Mouse (Mus musculus) hindbrain, embryonic 15.5 days (tissue): Measurements from ENCODE around the gene Fars2. TPM values are rescaled to one million over a fixed set of nuclear protein-coding genes. Genes with fewer than 3 reads are reported as not detected.

Experiments used
- ATAC-seq: fragments of 200-750 bp; cut with Nextera tagmentation; 2 replicates; pipeline ENCODE4 v1.8.0; 2017; ENCODE audit warnings: low read depth, moderate number of reproducible peaks, moderate TSS enrichment; ENCODE audit not compliant: low FRiP score
- H3K27ac ChIP-seq: fragments of 300-500 bp; sonication (generic); replicated peaks from 2 replicates; pipeline ENCODE4 v1.5.1; 2015; ENCODE audit warnings: mild to moderate bottlenecking, inconsistent platforms
- H3K27me3 ChIP-seq: fragments of 300-500 bp; sonication (generic); 2 replicates; pipeline ENCODE4 v1.6.1; 2015; ENCODE audit warnings: control low read depth, inconsistent platforms
- H3K36me3 ChIP-seq: fragments of 300-500 bp; sonication (generic); 2 replicates; pipeline ENCODE4 v1.6.1; 2015; ENCODE audit warnings: control low read depth, inconsistent platforms
- H3K4me1 ChIP-seq: fragments of 300-500 bp; sonication (generic); replicated peaks from 2 replicates; pipeline ENCODE4 v1.6.1; 2015; ENCODE audit warnings: control low read depth, inconsistent platforms
- H3K4me2 ChIP-seq: fragments of 300-500 bp; sonication (generic); 2 replicates; pipeline ENCODE4 v1.6.1; 2015; ENCODE audit warnings: moderate library complexity, mild to moderate bottlenecking, inconsistent platforms
- H3K4me3 ChIP-seq: fragments of 300-500 bp; sonication (generic); 2 replicates; pipeline ENCODE4 v1.5.1; 2015; ENCODE audit warnings: mild to moderate bottlenecking, inconsistent platforms
- H3K9ac ChIP-seq: fragments of 300-500 bp; sonication (generic); 2 replicates; pipeline ENCODE4 v1.6.1; 2015; ENCODE audit warnings: inconsistent platforms
- H3K9me3 ChIP-seq: fragments of 300-500 bp; sonication (generic); 2 replicates; pipeline ENCODE4 v1.6.1; 2016; ENCODE audit warnings: control low read depth, inconsistent platforms
- WGBS: fragments of 180-500 bp; shearing (Covaris S2); methylation state at CpG from one replicate; pipeline ENCODE4 v1.1.7; 2015; 5-methylcytosine and 5-hydroxymethylcytosine counted together
- polyA plus RNA-seq: library from polyadenylated mRNA; unstranded; fragments of >200 nt; fragmentation: Nextera tagmentation; extraction: Ambion mirVana; gene quantifications from 2 replicates; pipeline ENCODE4 v1.2.1, GENCODE M21; 2015

The Fars2 gene
- polyA plus RNA-seq, 1 experiment from 2014 or later: 25.6 TPM

DNA sequence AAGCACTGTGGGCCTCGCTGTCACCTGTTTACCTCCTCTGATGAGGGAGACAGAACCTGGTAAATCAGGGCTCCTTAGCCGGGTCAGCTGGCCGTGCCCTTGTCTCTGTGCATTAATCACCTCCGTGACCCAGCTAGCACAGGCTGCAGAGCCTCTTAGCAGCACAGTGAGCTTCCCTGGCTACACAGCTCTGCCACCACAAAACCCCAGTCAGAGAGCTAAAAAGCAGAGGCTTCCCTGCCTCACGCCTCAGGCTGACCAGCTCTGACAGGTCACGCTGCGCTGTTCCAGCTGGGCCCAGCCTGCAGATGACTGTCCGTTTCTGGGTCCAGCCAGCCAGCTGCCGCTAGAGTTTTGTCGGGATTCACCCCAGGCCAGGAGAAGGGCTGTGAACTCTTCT lies 423.0 kb downstream of the Fars2 start:
- 0 out of 2 replicates have a peak, but pooled peaks have one; percentile 19 for ATAC-seq
- H3K27me3 ChIP-seq: no peaks in the 10 kb centered on the region
- H3K4me2 ChIP-seq: no peak overlapping the region
- no peaks in the 10 kb centered on the region for H3K36me3 ChIP-seq
- H3K9me3 ChIP-seq: no peaks in the 10 kb centered on the region
- H3K4me3 ChIP-seq: no peak overlapping the region
- peaks cover 7% of the 10 kb centered on the region; the same call in 1 of the 2 replicates for H3K4me1 ChIP-seq
- 46% methylated on average over 10 of the region's 10 CpGs for WGBS
- H3K27ac ChIP-seq: no peak overlapping the region
- no peak overlapping the region for H3K9ac ChIP-seq

- Histone ChIP-seq H3K27me3 (no peaks in the 10 kb centered on the region), H3K9me3 (no peaks in the 10 kb centered on the region), H3K4me2 (no peak overlapping the region), H3K36me3 (no peaks in the 10 kb centered on the region), H3K27ac (no peak overlapping the region), H3K4me3 (no peak overlapping the region), H3K4me1 (peaks cover 7% of the 10 kb centered on the region; the same call in 1 of the 2 replicates), H3K9ac (no peak overlapping the region)
- 87% methylated on average over 2 of the region's 2 CpGs for WGBS
- no peak for ATAC-seq
Measured at GRCm38 (mm10) chr13:36541287-36541780, 424.1 kb downstream of the Fars2 start.

- H3K9me3 ChIP-seq: no peaks in the 10 kb centered on the region
- no peak overlapping the region for H3K4me3 ChIP-seq
- WGBS: 33% methylated on average over 6 of the region's 6 CpGs
- no peaks in the 10 kb centered on the region for H3K27me3 ChIP-seq
- H3K36me3 ChIP-seq: no peaks in the 10 kb centered on the region
- peaks cover 11% of the 10 kb centered on the region; the same call in 1 of the 2 replicates for H3K4me1 ChIP-seq
- no peak for ATAC-seq
- H3K27ac ChIP-seq: no peak overlapping the region
- H3K9ac ChIP-seq: no peak overlapping the region
- H3K4me2 ChIP-seq: no peak overlapping the region
Measured at GRCm38 (mm10) chr13:36550694-36551093, 433.5 kb downstream of the Fars2 start.

GRCm38 (mm10) chr13:36552522-36553246 lies 435.5 kb downstream of the Fars2 start:
- Histone ChIP-seq H3K4me3 (no peak overlapping the region), H3K9ac (no peak overlapping the region), H3K36me3 (no peaks in the 10 kb centered on the region), H3K4me2 (no peak overlapping the region), H3K27ac (no peak overlapping the region), H3K9me3 (no peaks in the 10 kb centered on the region), H3K4me1 (peaks cover 11% of the 10 kb centered on the region; the same call in 1 of the 2 replicates), H3K27me3 (no peaks in the 10 kb centered on the region)
- no peak for ATAC-seq
- WGBS: 76% methylated on average over 3 of the region's 3 CpGs

- H3K36me3 ChIP-seq: no peaks in the 10 kb centered on the region
- H3K9ac ChIP-seq: no peak overlapping the region
- H3K27ac ChIP-seq: no peak overlapping the region
- WGBS: 74% methylated on average over 5 of the region's 5 CpGs
- no peak for ATAC-seq
- no peak overlapping the region for H3K4me2 ChIP-seq
- no peak overlapping the region for H3K4me3 ChIP-seq
- H3K9me3 ChIP-seq: no peaks in the 10 kb centered on the region
- H3K27me3 ChIP-seq: no peaks in the 10 kb centered on the region
- peaks cover 11% of the 10 kb centered on the region; the same call in 1 of the 2 replicates for H3K4me1 ChIP-seq
Measured at GRCm38 (mm10) chr13:36553247-36553642, 436.0 kb downstream of the Fars2 start.

GRCm38 (mm10) chr13:36554743-36555142 lies 437.5 kb downstream of the Fars2 start:
- H3K4me2 ChIP-seq: no peak overlapping the region
- H3K4me1 ChIP-seq: peaks cover 11% of the 10 kb centered on the region; the same call in 1 of the 2 replicates
- WGBS: 81% methylated on average over 1 of the region's 1 CpGs
- H3K4me3 ChIP-seq: no peak overlapping the region
- H3K27ac ChIP-seq: no peak overlapping the region
- no peaks in the 10 kb centered on the region for H3K27me3 ChIP-seq
- H3K9me3 ChIP-seq: no peaks in the 10 kb centered on the region
- ATAC-seq: no peak
- H3K36me3 ChIP-seq: no peaks in the 10 kb centered on the region
- H3K9ac ChIP-seq: no peak overlapping the region

DNA sequence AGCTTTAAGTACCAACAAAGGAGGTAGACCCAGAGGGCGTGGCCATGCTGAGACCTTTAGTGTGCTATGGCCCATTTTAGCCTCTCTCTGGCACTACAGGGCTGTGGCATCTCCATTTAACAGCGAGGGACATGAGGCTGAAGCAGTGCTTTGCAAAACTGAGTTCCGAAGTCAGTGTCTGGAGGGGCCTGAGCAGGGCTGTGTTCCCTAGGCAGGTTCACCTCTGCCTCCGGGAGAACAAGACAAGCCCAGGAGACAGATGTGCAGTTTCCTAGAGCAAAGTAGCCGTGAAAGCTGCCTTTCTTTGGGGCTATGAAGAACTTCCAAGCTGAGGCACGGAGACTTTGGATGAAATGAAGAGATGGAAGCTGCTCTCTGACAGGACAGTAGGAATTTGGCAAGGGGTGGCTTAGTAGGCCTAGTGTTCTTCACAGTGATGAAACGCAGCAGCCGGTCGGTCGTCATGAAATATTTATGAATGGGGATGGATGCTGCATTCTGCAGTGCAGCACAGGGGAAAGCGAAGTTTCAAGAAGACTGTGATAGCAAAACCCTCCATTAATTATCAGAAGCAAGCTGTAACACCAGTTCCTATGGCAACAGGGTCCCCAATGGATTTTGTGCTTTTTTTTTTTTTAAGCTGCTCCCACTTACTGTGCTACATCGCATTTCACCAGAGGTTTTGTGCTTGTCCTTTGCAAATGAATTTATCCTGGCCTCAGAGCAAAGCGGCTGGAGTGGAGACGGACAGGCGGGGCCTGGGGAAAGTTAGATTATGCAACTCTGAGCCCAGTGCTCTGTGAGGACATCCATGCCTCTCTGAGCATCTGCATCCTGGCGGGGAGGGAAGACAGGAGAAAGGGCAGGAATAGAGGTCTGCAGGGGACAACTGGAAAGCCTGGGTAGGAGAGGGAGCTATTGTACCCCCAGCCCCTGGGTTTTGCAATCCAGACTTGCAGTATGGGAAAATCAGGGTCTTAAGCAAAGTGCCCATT lies 445.5 kb downstream of the Fars2 start:
- H3K27ac ChIP-seq: peak overlapping the region; percentile 78
- H3K4me1 ChIP-seq: peaks cover 23% of the 10 kb centered on the region
- WGBS: 29% methylated on average over 16 of the region's 16 CpGs
- no peaks in the 10 kb centered on the region for H3K27me3 ChIP-seq
- peak; percentile 78 for ATAC-seq
- no peak overlapping the region for H3K4me3 ChIP-seq
- 0 out of 2 replicates have a peak overlapping the region, but pooled peaks have one; percentile 9 for H3K9ac ChIP-seq
- no peaks in the 10 kb centered on the region for H3K36me3 ChIP-seq
- peak overlapping the region; percentile 27; the same call in 1 of the 2 replicates for H3K4me2 ChIP-seq
- H3K9me3 ChIP-seq: no peaks in the 10 kb centered on the region

DNA sequence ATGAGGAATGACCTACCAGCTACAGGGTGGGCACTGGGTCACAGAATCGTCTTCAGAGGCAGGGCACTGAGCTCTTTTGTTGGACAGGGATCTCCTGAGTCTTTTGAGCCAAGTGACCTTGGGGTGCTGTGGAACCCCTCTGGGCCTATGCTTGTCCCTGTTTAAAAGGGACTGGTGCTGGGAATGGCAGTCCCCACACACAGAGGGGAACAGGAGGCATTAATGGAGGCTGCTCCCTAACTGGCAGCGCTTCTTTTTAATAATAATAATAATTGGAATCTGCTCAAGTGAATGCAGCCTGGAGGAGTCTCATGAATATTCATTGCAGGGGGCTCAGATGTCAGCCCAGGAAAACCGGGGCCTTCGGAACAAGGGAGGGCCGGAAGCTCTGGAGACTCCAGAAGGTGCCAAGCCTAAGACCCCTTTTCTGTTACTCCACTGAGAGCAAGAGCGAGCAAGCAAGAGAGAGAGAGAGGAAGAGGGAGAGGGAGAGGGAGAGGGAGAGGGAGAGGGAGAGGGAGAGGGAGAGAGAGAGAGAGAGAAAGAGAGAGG lies 447.6 kb downstream of the Fars2 start:
- peak; percentile 47; the same call in 1 of the 2 replicates for ATAC-seq
- 7% methylated on average over 5 of the region's 6 CpGs for WGBS
- no peaks in the 10 kb centered on the region for H3K27me3 ChIP-seq

DNA sequence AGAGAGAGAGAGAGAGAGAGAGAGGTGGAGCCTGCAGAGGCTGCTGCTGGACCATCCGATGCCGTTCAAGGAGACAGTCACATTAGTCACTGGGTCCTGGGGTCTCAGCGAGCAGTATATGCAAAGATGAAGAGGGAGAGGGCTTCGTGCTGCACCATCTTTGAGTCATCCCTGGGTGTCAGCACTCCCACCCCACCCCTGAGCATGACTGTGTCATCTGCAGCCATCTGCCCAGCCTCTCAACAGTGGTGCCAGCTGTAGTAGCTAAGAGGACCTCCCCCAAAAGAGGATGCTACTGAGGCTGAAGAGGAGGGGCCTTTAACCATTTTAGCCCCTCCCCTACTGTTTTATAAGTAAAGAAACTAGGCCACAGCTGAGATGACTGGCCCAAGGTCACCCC lies 459.6 kb downstream of the Fars2 start:
- H3K4me3 ChIP-seq: no peak overlapping the region
- H3K9ac ChIP-seq: no peak overlapping the region
- no peak for ATAC-seq
- H3K27ac ChIP-seq: peak overlapping the region; percentile 30; the same call in 1 of the 2 replicates
- peaks cover 23% of the 10 kb centered on the region for H3K4me1 ChIP-seq
- no peaks in the 10 kb centered on the region for H3K27me3 ChIP-seq
- WGBS: 51% methylated on average over 4 of the region's 4 CpGs
- no peaks in the 10 kb centered on the region for H3K9me3 ChIP-seq
- no peak overlapping the region for H3K4me2 ChIP-seq
- no peaks in the 10 kb centered on the region for H3K36me3 ChIP-seq

More for the DNA sequence above, 447.6 kb downstream of the Fars2 start:
- peaks cover 23% of the 10 kb centered on the region for H3K4me1 ChIP-seq
- H3K36me3 ChIP-seq: no peaks in the 10 kb centered on the region
- no peak overlapping the region for H3K4me3 ChIP-seq
- H3K9ac ChIP-seq: no peak overlapping the region
- H3K4me2 ChIP-seq: no peak overlapping the region
- H3K9me3 ChIP-seq: no peaks in the 10 kb centered on the region
- 0 out of 2 replicates have a peak overlapping the region, but pooled peaks have one; percentile 11 for H3K27ac ChIP-seq

DNA sequence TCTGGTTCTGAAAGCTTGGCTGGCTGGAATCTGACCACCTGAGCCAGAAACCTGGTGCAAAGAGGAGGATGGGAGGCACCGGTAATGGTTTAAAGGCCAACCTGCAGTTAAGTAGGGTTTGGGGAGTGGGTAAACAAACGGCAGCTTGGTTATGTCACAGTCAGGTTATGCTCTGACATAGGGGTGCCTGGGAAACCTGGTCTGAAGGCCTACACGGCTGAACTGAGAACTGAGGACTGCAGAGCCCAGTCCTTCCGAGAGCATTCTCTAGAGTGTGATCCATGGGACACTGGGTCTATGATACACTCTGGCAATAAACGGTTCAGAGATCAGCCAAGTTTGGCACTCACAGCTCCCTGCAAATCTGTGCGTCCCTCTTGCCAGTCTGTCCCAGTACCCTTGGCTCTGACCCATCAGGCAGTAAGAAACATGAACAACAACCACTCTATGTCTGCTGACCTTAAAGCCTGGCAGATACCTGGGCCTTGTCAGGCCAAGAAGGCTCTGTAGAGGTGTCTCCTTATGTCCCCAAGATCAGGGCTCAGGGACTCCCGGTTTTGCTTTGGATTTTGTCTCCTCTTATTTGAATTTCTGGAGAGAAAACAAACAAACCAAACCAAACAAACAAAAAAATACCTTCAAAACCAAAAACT lies 460.8 kb downstream of the Fars2 start:
- Histone ChIP-seq H3K4me2 (peak overlapping the region; percentile 66), H3K9ac (peak overlapping the region; percentile 53; the same call in 1 of the 2 replicates), H3K27ac (peak overlapping the region; percentile 91), H3K36me3 (no peaks in the 10 kb centered on the region), H3K27me3 (no peaks in the 10 kb centered on the region), H3K9me3 (no peaks in the 10 kb centered on the region), H3K4me3 (peak overlapping the region; percentile 47), H3K4me1 (peaks cover 34% of the 10 kb centered on the region)
- 52% methylated on average over 7 of the region's 7 CpGs for WGBS
- ATAC-seq: peak; percentile 33
